Mouse (Mus musculus) hindbrain, embryonic 14.5 days (tissue): ENCODE measurements around the gene Mbnl2. TPM values are rescaled to one million over a fixed set of nuclear protein-coding genes. Genes with fewer than 3 reads are reported as not detected.
A peak's percentile ranks its signal among the peaks of the same experiment; 100 is the strongest.

ENCODE experiments used
- ATAC-seq: fragments of 200-750 bp; cut with Nextera tagmentation; 2 replicates; pipeline ENCODE4 v1.8.0; 2017; ENCODE audit warnings: moderate number of reproducible peaks, mild to moderate bottlenecking, moderate TSS enrichment, moderate library complexity; ENCODE audit not compliant: low FRiP score
- DNase-seq: peaks from one replicate; pipeline ENCODE4 v3.0.0-alpha.2; 2015; ENCODE audit warnings: low spot score
- H3K27ac ChIP-seq: fragments of 300-500 bp; sonication (generic); 2 replicates; pipeline ENCODE4 v1.5.1; 2014; ENCODE audit warnings: mild to moderate bottlenecking, moderate library complexity
- H3K27me3 ChIP-seq: fragments of 300-500 bp; sonication (generic); 2 replicates; pipeline ENCODE4 v1.6.1; 2014; ENCODE audit warnings: mild to moderate bottlenecking, low read length, mixed read lengths; ENCODE audit not compliant: control insufficient read depth, insufficient read depth
- H3K36me3 ChIP-seq: fragments of 300-500 bp; sonication (generic); replicated peaks from 2 replicates; pipeline ENCODE4 v1.6.1; 2014; ENCODE audit not compliant: control insufficient read depth, insufficient read depth
- H3K4me1 ChIP-seq: fragments of 300-500 bp; sonication (generic); replicated peaks from 2 replicates; pipeline ENCODE4 v1.6.1; 2014; ENCODE audit warnings: antibody characterized with exemption, low read length, mixed read lengths; ENCODE audit not compliant: control insufficient read depth, insufficient read depth
- H3K4me2 ChIP-seq: fragments of 300-500 bp; sonication (generic); replicated peaks from 2 replicates; pipeline ENCODE4 v1.6.1; 2014; ENCODE audit warnings: mild to moderate bottlenecking, moderate library complexity
- H3K4me3 ChIP-seq: fragments of 300-500 bp; sonication (generic); replicated peaks from 2 replicates; pipeline ENCODE4 v1.5.1; 2014; ENCODE audit warnings: mild to moderate bottlenecking, low read length
- H3K9ac ChIP-seq: fragments of 300-500 bp; sonication (generic); 2 replicates; pipeline ENCODE4 v1.6.1; 2014
- H3K9me3 ChIP-seq: fragments of 300-500 bp; sonication (generic); 2 replicates; pipeline ENCODE4 v1.6.1; 2016; ENCODE audit warnings: low read length; ENCODE audit not compliant: control insufficient read depth
- WGBS: fragments of 180-500 bp; shearing (Covaris S2); extraction: QIAGEN DNeasy Blood & Tissue Kit; methylation state at CpG from one replicate; pipeline ENCODE4 v1.1.7; 2014; 5-methylcytosine and 5-hydroxymethylcytosine counted together
- polyA plus RNA-seq: library from polyadenylated mRNA; unstranded; fragments of >200 nt; fragmentation: Nextera tagmentation; extraction: Ambion mirVana; gene quantifications from 2 replicates; pipeline ENCODE4 v1.2.1, GENCODE M21; 2014

Gene Mbnl2
- polyA plus RNA-seq = 24.4 and 29.7 TPM in 2 replicates

GRCm38 (mm10) chr14:120275246-120276238 is at the start of gene Mbnl2:
Gene Mbnl2, plus strand, starts transcription at chr14:120275669.
- H3K27me3 ChIP-seq = no peaks in the 10 kb centered on the region

GRCm38 (mm10) chr14:120232076-120232496 is 43.4 kb upstream of the Mbnl2 start:
- Histone ChIP-seq H3K4me2 (no peak overlapping the region), H3K36me3 (no peaks in the 10 kb centered on the region), H3K9me3 (no peaks in the 10 kb centered on the region), H3K4me3 (no peak overlapping the region), H3K9ac (no peak overlapping the region), H3K27ac (no peak overlapping the region), H3K27me3 (no peaks in the 10 kb centered on the region), H3K4me1 (no peaks in the 10 kb centered on the region)
- ATAC-seq = no peak
- WGBS = 63% methylated on average over 7 of the region's 7 CpGs
- DNase-seq = no peak

More at GRCm38 (mm10) chr14:120275246-120276238, at the start of gene Mbnl2:
- 2% methylated on average over 35 of the region's 35 CpGs for WGBS
- Histone ChIP-seq H3K4me3 (peak within 1 kb of the TSS; percentile 69), H3K27ac (peak within 1 kb of the TSS; percentile 85), H3K4me1 (peaks cover 37% of the 10 kb centered on the region), H3K36me3 (no peaks in the 10 kb centered on the region), H3K9ac (peak within 1 kb of the TSS; percentile 67), H3K4me2 (peak within 1 kb of the TSS; percentile 74), H3K9me3 (no peaks in the 10 kb centered on the region)
- ATAC-seq (peak; percentile 99), DNase-seq (peak; percentile 91)

DNA sequence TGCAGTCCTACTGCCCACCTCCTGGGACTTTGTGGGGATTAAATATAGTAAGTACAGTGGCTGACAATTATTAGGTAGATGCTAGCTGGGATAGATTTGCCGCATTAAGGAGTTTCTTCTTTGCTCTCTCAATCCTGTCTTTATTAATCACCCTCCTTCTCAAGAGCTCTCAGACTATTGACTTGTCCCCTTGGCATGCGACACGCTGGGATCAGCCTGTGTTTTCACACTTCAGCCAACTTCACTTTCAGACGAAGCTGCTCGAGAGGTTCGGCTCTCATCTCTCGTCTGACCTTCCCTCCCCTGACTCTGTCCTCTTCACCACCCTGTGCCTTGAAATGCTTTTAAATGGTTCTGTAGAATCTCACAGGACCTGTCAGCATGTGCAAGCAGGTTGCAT is 39.9 kb upstream of the Mbnl2 start:
- Histone ChIP-seq H3K9me3 (no peaks in the 10 kb centered on the region), H3K36me3 (no peaks in the 10 kb centered on the region), H3K27ac (no peak overlapping the region), H3K4me1 (no peaks in the 10 kb centered on the region), H3K4me2 (no peak overlapping the region), H3K9ac (no peak overlapping the region), H3K4me3 (no peak overlapping the region), H3K27me3 (no peaks in the 10 kb centered on the region)
- no peak for ATAC-seq
- 80% methylated on average over 7 of the region's 7 CpGs for WGBS
- DNase-seq = no peak

DNA sequence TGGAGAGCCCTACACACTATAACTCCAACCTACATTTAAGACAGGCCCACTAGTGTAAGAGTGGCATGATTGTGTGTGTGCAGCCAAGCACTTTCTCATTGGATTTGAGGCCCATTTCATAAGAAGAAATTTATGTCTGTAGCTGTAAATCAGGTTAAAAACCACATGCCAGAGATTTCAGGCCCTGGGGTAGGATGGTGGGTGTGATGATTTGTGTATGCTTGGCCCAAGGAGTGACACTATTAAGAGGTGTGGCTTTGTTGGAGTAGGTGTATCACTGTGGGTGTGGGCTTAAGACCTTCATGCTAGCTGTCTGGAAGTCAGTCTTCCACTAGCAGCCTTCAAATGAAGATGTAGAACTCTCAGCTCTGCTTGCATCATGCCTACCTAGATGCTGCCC is 37.0 kb upstream of the Mbnl2 start:
- no peaks in the 10 kb centered on the region for H3K4me1 ChIP-seq
- no peak overlapping the region for H3K4me2 ChIP-seq
- H3K36me3 ChIP-seq = no peaks in the 10 kb centered on the region
- H3K4me3 ChIP-seq = no peak overlapping the region
- DNase-seq (no peak), ATAC-seq (no peak)
- H3K27me3 ChIP-seq = no peaks in the 10 kb centered on the region
- no peaks in the 10 kb centered on the region for H3K9me3 ChIP-seq
- H3K9ac ChIP-seq = no peak overlapping the region
- H3K27ac ChIP-seq = no peak overlapping the region

DNA sequence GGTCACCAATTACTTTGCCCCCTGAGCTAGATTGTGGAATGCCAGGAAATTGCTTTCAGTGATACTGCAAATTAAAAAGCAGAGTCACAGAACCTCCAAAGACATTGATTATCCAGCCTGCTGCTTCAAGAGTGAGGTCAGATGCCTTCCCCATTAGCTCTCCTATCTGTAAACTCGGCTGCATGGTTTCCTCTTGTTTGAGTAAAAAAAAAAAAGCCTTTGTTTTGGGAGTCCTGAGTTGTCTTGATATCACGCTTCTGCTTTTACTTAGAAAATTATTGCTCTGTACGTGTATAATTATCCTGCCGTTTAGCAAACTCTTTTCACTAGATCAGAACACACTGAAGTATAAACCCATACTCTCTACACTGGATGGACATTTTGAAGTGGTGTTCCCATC is 35.3 kb upstream of the Mbnl2 start:
- no peak overlapping the region for H3K27ac ChIP-seq
- H3K9me3 ChIP-seq = no peaks in the 10 kb centered on the region
- H3K36me3 ChIP-seq = no peaks in the 10 kb centered on the region
- no peak overlapping the region for H3K4me3 ChIP-seq
- WGBS = 73% methylated on average over 4 of the region's 4 CpGs
- no peak for ATAC-seq
- H3K27me3 ChIP-seq = no peaks in the 10 kb centered on the region
- H3K9ac ChIP-seq = no peak overlapping the region
- no peak overlapping the region for H3K4me2 ChIP-seq
- no peaks in the 10 kb centered on the region for H3K4me1 ChIP-seq
- DNase-seq = no peak

DNA sequence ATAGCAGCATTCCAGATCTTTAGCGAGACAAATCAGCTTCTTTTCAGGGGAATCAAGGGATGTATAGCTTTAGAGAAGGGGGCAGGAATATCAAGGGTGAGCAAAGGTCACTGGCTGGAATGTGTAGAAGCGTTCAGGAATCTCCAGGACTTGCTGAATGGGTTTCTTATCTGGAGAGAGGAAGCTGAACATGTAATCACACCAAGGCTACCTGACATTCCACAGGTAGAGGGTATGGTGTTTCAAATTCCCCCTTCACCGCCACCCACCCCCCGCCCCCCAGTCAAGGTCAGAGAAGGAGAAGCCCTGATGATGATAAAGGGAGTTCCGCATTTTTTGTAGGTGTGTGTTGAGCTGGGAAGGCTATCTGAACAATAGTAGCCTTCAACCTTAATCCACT is 32.8 kb upstream of the Mbnl2 start:
- no peaks in the 10 kb centered on the region for H3K27me3 ChIP-seq
- H3K9me3 ChIP-seq = no peaks in the 10 kb centered on the region
- DNase-seq = no peak
- 74% methylated on average over 5 of the region's 5 CpGs for WGBS
- H3K4me1 ChIP-seq = no peaks in the 10 kb centered on the region
- no peak for ATAC-seq
- H3K4me2 ChIP-seq = no peak overlapping the region
- H3K27ac ChIP-seq = no peak overlapping the region
- no peak overlapping the region for H3K9ac ChIP-seq
- no peaks in the 10 kb centered on the region for H3K36me3 ChIP-seq
- no peak overlapping the region for H3K4me3 ChIP-seq

DNA sequence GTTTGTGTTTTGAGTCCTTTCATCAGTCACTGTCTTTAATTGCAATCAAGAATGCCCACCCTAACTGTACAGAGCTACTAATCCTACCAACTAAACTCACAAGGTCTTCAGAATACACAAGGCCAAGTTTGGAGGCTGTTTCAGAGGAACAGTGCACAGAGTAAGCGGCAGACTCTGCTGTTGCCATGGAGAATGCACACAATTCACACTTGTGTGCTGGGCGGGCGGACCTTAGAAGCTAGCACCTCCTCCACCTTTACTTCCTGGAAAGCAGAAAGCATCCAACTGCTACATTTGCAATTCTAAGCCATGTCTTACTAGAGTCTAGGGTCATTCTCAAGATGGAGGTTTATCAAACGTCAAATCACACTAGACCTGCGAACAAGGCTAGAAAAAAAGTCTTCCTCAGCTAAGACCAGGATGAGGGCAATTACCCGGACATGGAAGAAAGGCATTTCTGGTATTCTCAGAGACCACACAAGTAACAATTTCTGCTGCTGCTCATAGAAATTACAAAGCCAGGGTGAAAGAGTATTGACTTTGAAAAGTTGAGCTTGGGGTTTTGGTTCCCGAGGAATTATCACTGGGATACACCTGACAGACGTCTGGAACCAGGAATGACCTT is 30.3 kb upstream of the Mbnl2 start:
- ATAC-seq = no peak
- no peak overlapping the region for H3K4me3 ChIP-seq
- WGBS = 68% methylated on average over 8 of the region's 8 CpGs
- H3K9ac ChIP-seq = no peak overlapping the region
- no peaks in the 10 kb centered on the region for H3K9me3 ChIP-seq
- no peak overlapping the region for H3K4me2 ChIP-seq
- H3K36me3 ChIP-seq = no peaks in the 10 kb centered on the region
- no peak overlapping the region for H3K27ac ChIP-seq
- no peaks in the 10 kb centered on the region for H3K27me3 ChIP-seq
- no peaks in the 10 kb centered on the region for H3K4me1 ChIP-seq
- DNase-seq = no peak

DNA sequence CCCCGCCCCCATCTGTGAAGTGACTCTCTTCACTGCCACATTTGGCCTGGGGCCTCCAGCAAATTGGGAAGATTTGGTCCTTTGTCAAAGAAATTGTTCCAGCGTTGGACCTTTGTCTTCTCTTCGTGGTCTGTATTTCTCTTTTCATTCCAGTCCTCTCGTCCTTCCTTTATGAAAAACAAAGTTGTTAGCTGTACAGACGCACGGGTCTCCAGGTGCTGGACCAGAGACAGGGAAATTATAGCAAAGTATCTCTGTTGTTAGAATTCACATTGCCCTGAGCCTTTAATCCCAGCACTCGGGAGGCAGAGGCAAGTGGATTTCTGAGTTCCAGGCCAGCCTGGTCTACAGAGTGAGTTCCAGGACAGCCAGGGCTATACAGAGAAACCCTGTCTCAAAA is 22.1 kb upstream of the Mbnl2 start:
- Histone ChIP-seq H3K4me1 (no peaks in the 10 kb centered on the region), H3K27ac (no peak overlapping the region), H3K4me2 (no peak overlapping the region), H3K9ac (no peak overlapping the region), H3K9me3 (no peaks in the 10 kb centered on the region), H3K36me3 (no peaks in the 10 kb centered on the region), H3K4me3 (no peak overlapping the region), H3K27me3 (no peaks in the 10 kb centered on the region)
- WGBS = 73% methylated on average over 7 of the region's 7 CpGs
- ATAC-seq (no peak), DNase-seq (no peak)

- DNase-seq = no peak
- Histone ChIP-seq H3K27ac (no peak overlapping the region), H3K4me1 (no peaks in the 10 kb centered on the region), H3K9me3 (no peaks in the 10 kb centered on the region), H3K27me3 (no peaks in the 10 kb centered on the region), H3K4me2 (no peak overlapping the region), H3K36me3 (no peaks in the 10 kb centered on the region), H3K9ac (no peak overlapping the region), H3K4me3 (no peak overlapping the region)
- ATAC-seq = no peak
- WGBS = 94% methylated on average over 2 of the region's 2 CpGs
These were observed 19.3 kb upstream of the Mbnl2 start for GRCm38 (mm10) chr14:120256146-120256545.
